Mouse (Mus musculus) megakaryocyte, embryonic 14.5 days (primary cell): ENCODE results near the gene Slc25a20.

Source experiments
- FLI1 ChIP-seq: IDR thresholded peaks from 2 replicates; pipeline ENCODE4 v1.6.1; 2012; ENCODE audit warnings: low read length, inconsistent platforms, mixed read lengths
- GATA1 ChIP-seq: IDR thresholded peaks from 3 replicates; pipeline ENCODE4 v1.6.1; 2012; ENCODE audit warnings: mixed read lengths, low read length, inconsistent platforms, borderline replicate concordance

DNA sequence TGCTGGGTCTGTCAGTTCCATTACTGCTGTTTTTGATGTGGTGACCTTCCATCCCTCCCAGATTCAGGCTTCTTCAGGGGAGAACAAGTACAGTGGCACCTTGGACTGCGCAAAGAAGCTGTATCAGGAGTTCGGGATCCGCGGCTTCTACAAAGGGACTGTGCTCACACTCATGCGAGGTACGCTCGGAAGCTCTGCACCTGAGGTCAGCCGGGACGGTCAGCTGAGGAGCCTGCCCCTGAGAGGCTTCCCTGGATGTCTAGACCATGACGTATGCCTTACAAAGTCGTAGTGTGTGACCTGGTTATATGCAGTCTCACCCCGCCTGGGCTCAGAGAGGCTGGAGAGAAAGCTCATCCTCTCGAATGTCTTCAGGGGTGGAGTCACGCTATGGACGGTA is 18.1 kb downstream of the Slc25a20 start:
- TF ChIP-seq GATA1, result no peak
- TF ChIP-seq FLI1, result no peak
